33 mouse cellular contexts compared by ENCODE assay signal in genomic region chr5:66802196-66802595, GRCm38 (mm10). TPM values are rescaled to one million over a fixed set of nuclear protein-coding genes. Genes with fewer than 3 reads are reported as not detected.
A peak's percentile ranks its signal among the peaks of the same experiment; 100 is the strongest.
DNase-seq lines count a peak whose midpoint lies in the region; ATAC-seq and TF ChIP-seq lines count a peak whose summit lies in the region.
"Had no signal": no experiment of that assay in that cellular context is flagged by ENCODE, and none has a peak within 500 bp of the region (broad histone marks: within the 10 kb centered on the region; RNA-seq: fewer than 3 reads in every experiment).

No protein-coding gene starts in this region.

- no peak overlapping the region for H3K9ac ChIP-seq in forebrain, embryonic 11.5 days (ENCODE audit: low read length)
- H3K9ac ChIP-seq in lung, postnatal 0 days (replicated peaks; ENCODE audit: low read depth): no peak overlapping the region
- H3K9ac ChIP-seq: embryonic facial prominence, embryonic 13.5 days; forebrain, embryonic 12.5 days; heart, embryonic 15.5 days; hindbrain, embryonic 14.5 days; limb, embryonic 15.5 days; liver, embryonic 13.5 days; midbrain, embryonic 12.5 days; neural tube, embryonic 13.5 days; stomach, embryonic 15.5 days had no signal

- H3K36me3 ChIP-seq in forebrain, embryonic 10.5 days (replicated peaks): no peaks in the 10 kb centered on the region
- H3K36me3 ChIP-seq in forebrain, embryonic 11.5 days (ENCODE audit: control insufficient read depth, insufficient read depth, low read length): no peaks in the 10 kb centered on the region
- no peaks in the 10 kb centered on the region for H3K36me3 ChIP-seq in lung, postnatal 0 days (ENCODE audit: insufficient read depth, low read length)
- H3K36me3 ChIP-seq: embryonic facial prominence, embryonic 13.5 days; forebrain, embryonic 12.5 days; G1E; heart, embryonic 10.5 days; heart, embryonic 15.5 days; limb, embryonic 10.5 days; limb, embryonic 15.5 days; liver, embryonic 13.5 days; midbrain, embryonic 12.5 days; neural tube, embryonic 13.5 days; stomach, embryonic 15.5 days had no signal

- TF ChIP-seq EP300 in lung, postnatal 0 days (IDR thresholded peaks at IDR 0.05): no peak

- no peaks in the 10 kb centered on the region for H3K9me3 ChIP-seq in forebrain, embryonic 10.5 days
- no peaks in the 10 kb centered on the region for H3K9me3 ChIP-seq in forebrain, embryonic 11.5 days (ENCODE audit: control insufficient read depth, low read length)
- H3K9me3 ChIP-seq in lung, postnatal 0 days (ENCODE audit: low read length): no peaks in the 10 kb centered on the region
- H3K9me3 ChIP-seq: embryonic facial prominence, embryonic 13.5 days; forebrain, embryonic 12.5 days; heart, embryonic 10.5 days; heart, embryonic 15.5 days; limb, embryonic 10.5 days; limb, embryonic 15.5 days; liver, embryonic 13.5 days; midbrain, embryonic 12.5 days; neural tube, embryonic 13.5 days; stomach, embryonic 15.5 days had no signal

- no peak overlapping the region for H3K4me3 ChIP-seq in forebrain, embryonic 10.5 days
- H3K4me3 ChIP-seq in forebrain, embryonic 11.5 days (ENCODE audit: low read depth, low read length): no peak overlapping the region
- no peak overlapping the region for H3K4me3 ChIP-seq in lung, postnatal 0 days (ENCODE audit: low read depth, low read length)
- H3K4me3 ChIP-seq: embryonic facial prominence, embryonic 13.5 days; forebrain, embryonic 12.5 days; heart, embryonic 10.5 days; heart, embryonic 15.5 days; limb, embryonic 10.5 days; limb, embryonic 15.5 days; liver, embryonic 13.5 days; midbrain, embryonic 12.5 days; neural tube, embryonic 13.5 days; stomach, embryonic 15.5 days had no signal

- no peak for TF ChIP-seq CTCF in lung, postnatal 0 days (IDR thresholded peaks at IDR 0.05)

- peaks cover 55% of the 10 kb centered on the region for H3K4me1 ChIP-seq in forebrain, embryonic 10.5 days
- H3K4me1 ChIP-seq in forebrain, embryonic 11.5 days (replicated peaks; ENCODE audit: control insufficient read depth, insufficient read depth, low read length): peaks cover 12% of the 10 kb centered on the region; the same call in 1 of the 2 replicates
- H3K4me1 ChIP-seq in lung, postnatal 0 days (ENCODE audit: insufficient read depth, low read depth, low read length): peaks cover 33% of the 10 kb centered on the region; the same call in 1 of the 2 replicates

- DNase-seq in forebrain, embryonic 10.5 days (ENCODE audit: extremely low spot score, low spot score): no peak
- DNase-seq in forebrain, embryonic 11.5 days (ENCODE audit: low spot score): no peak
- peak; percentile 50 for DNase-seq in lung, postnatal 0 days (ENCODE audit: low spot score)
- no peak for DNase-seq in lung, postnatal 36 days
- DNase-seq in thymus, postnatal 10 days (ENCODE audit: low spot score in 2 of 2): peak; percentile 16
- DNase-seq in testis, postnatal 14 days (ENCODE audit: low spot score): no peak
- no peak for DNase-seq in heart, postnatal 4 days
- DNase-seq: adrenal gland, postnatal 10 days; cerebellum, adult 11 months; cerebellum, adult 9-10 months; cerebellum, postnatal 36 days; embryo, embryonic 11 days; gastrocnemius, postnatal 14 days; heart, postnatal 36 days; kidney, postnatal 14 days; layer of hippocampus, adult 9-11 months; liver, embryonic 13.5 days; lung, adult 18-20 months; right cerebral cortex, postnatal 25 days had no signal

- WGBS in forebrain, embryonic 10.5 days: 80% methylated on average over 10 of the region's 10 CpGs
- 79% methylated on average over 10 of the region's 10 CpGs for WGBS in forebrain, embryonic 11.5 days
- WGBS in lung, postnatal 0 days: 27% methylated on average over 10 of the region's 10 CpGs

- peak overlapping the region; percentile 37; the same call in 1 of the 2 replicates for H3K27ac ChIP-seq in forebrain, embryonic 10.5 days
- H3K27ac ChIP-seq in forebrain, embryonic 11.5 days (ENCODE audit: low read depth, low read length): no peak overlapping the region
- peak overlapping the region; percentile 54; the same call in 1 of the 2 replicates for H3K27ac ChIP-seq in lung, postnatal 0 days (ENCODE audit: low read length)
- H3K27ac ChIP-seq: embryonic facial prominence, embryonic 13.5 days; forebrain, embryonic 12.5 days; heart, embryonic 10.5 days; heart, embryonic 15.5 days; hindbrain, embryonic 14.5 days; limb, embryonic 10.5 days; limb, embryonic 15.5 days; liver, embryonic 13.5 days; midbrain, embryonic 12.5 days; neural tube, embryonic 13.5 days; stomach, embryonic 15.5 days had no signal

- no peak for ATAC-seq in forebrain, embryonic 11.5 days (replicated peaks; ENCODE audit: low FRiP score)
- ATAC-seq in lung, postnatal 0 days: no peak
- ATAC-seq in CD4-positive, CD25-positive, alpha-beta regulatory T cell, adult 4 months: no peak
- ATAC-seq: intestine, postnatal 0 days had no signal

- H3K4me2 ChIP-seq in forebrain, embryonic 11.5 days (ENCODE audit: low read depth, low read length, severe bottlenecking): no peak overlapping the region
- 0 out of 2 replicates have a peak overlapping the region, but pooled peaks have one; percentile 19 for H3K4me2 ChIP-seq in lung, postnatal 0 days (replicated peaks; ENCODE audit: low read depth, low read length)
- H3K4me2 ChIP-seq: embryonic facial prominence, embryonic 13.5 days; forebrain, embryonic 12.5 days; heart, embryonic 15.5 days; hindbrain, embryonic 14.5 days; limb, embryonic 15.5 days; liver, embryonic 13.5 days; midbrain, embryonic 12.5 days; neural tube, embryonic 13.5 days; stomach, embryonic 15.5 days had no signal

- no peaks in the 10 kb centered on the region for H3K27me3 ChIP-seq in forebrain, embryonic 10.5 days (ENCODE audit: poor library complexity, severe bottlenecking)
- H3K27me3 ChIP-seq in forebrain, embryonic 11.5 days (ENCODE audit: control insufficient read depth, insufficient read depth, low read length): no peaks in the 10 kb centered on the region
- no peaks in the 10 kb centered on the region for H3K27me3 ChIP-seq in lung, postnatal 0 days (replicated peaks; ENCODE audit: insufficient read depth, low read length)
- H3K27me3 ChIP-seq: embryonic facial prominence, embryonic 13.5 days; forebrain, embryonic 12.5 days; heart, embryonic 15.5 days; limb, embryonic 15.5 days; liver, embryonic 13.5 days; midbrain, embryonic 12.5 days; neural tube, embryonic 13.5 days; stomach, embryonic 15.5 days had no signal

RNA-seq across cellular contexts. Expression of gene Limch1, which starts 56.6 kb away (rescaled TPM):
- 26.6 and 28.3 TPM in 2 replicates for polyA plus RNA-seq in forebrain, embryonic 10.5 days (2016; fragmentation: Nextera tagmentation; extraction: Ambion mirVana)
- 39.2 and 41.7 TPM in 2 replicates for polyA plus RNA-seq in forebrain, embryonic 11.5 days (2014; fragmentation: Nextera tagmentation; extraction: Ambion mirVana)
- 368 and 398 TPM in 2 replicates for polyA plus RNA-seq in lung, postnatal 0 days (2015; fragmentation: Nextera tagmentation; extraction: Ambion mirVana)
- 100 to 1,000 TPM; 102 TPM for total RNA-seq in heart, postnatal 4 days (2021)
- polyA plus RNA-seq in CD4-positive, CD25-positive, alpha-beta regulatory T cell, adult 4 months (2017; shearing (Covaris generic)): not detected
- polyA plus RNA-seq: C2C12, G1E had no signal

Comparison
In these comparisons a context has a peak if more than half of its experiments do, and no peak if none do; other contexts are left out.
1. DNase-seq: peak in lung, postnatal 0 days (single experiment) and thymus, postnatal 10 days (2 of 2); none in forebrain, embryonic 10.5 days (single experiment), forebrain, embryonic 11.5 days (single experiment), lung, postnatal 36 days (single experiment), testis, postnatal 14 days (single experiment) and heart, postnatal 4 days (single experiment).
2. RNA of gene Limch1, which starts 56.6 kb away (polyA plus RNA-seq): 368 to 398 TPM in lung, postnatal 0 days, 39.2 to 41.7 TPM in forebrain, embryonic 11.5 days and 26.6 to 28.3 TPM in forebrain, embryonic 10.5 days; not detected in CD4-positive, CD25-positive, alpha-beta regulatory T cell, adult 4 months; every median in the first group is over 10 times any median in the second.